Mouse (Mus musculus) spleen, adult 2 months (tissue): Measurements from ENCODE around the gene Rpl14. TPM values are rescaled to one million over a fixed set of nuclear protein-coding genes. Genes with fewer than 3 reads are reported as not detected.
A peak's percentile ranks its signal among the peaks of the same experiment; 100 is the strongest.

ENCODE experiments used
- DNase-seq, 2 experiments: peaks; one replicate each; pipeline versions ENCODE4 v3.0.0 to v3.0.0-alpha.2; 2012 to 2021; ENCODE audit warnings: low spot score in 2 of 2, low read depth in 1 of 2
- H3K27ac ChIP-seq: fragments of 200-500 bp; 2 replicates; pipeline ENCODE4 v1.5.1; 2012; ENCODE audit warnings: low read length, inconsistent platforms; ENCODE audit not compliant: insufficient read depth
- H3K27me3 ChIP-seq: fragments of 200-500 bp; 2 replicates; pipeline ENCODE4 v1.6.1; 2012; ENCODE audit warnings: mild to moderate bottlenecking, moderate library complexity, low read length, inconsistent platforms; ENCODE audit not compliant: control insufficient read depth, insufficient read depth
- H3K36me3 ChIP-seq: fragments of 200-500 bp; 2 replicates; pipeline ENCODE4 v1.6.1; 2012; ENCODE audit warnings: mild to moderate bottlenecking, low read length, inconsistent platforms; ENCODE audit not compliant: control insufficient read depth, insufficient read depth
- H3K4me1 ChIP-seq: fragments of 200-500 bp; 2 replicates; pipeline ENCODE4 v1.6.1; 2011; ENCODE audit warnings: inconsistent platforms; ENCODE audit not compliant: control insufficient read depth, insufficient read depth, insufficient read length
- H3K4me3 ChIP-seq: fragments of 200-500 bp; 2 replicates; pipeline ENCODE4 v1.5.1; 2011; ENCODE audit warnings: mild to moderate bottlenecking, inconsistent platforms; ENCODE audit not compliant: insufficient read depth, insufficient read length; ENCODE audit errors: extremely low read depth
- CTCF ChIP-seq: fragments of 200-500 bp; IDR thresholded peaks from 2 replicates; pipeline ENCODE4 v1.5.1; 2011; ENCODE audit warnings: mild to moderate bottlenecking, inconsistent platforms; ENCODE audit not compliant: insufficient read depth, insufficient read length, insufficient replicate concordance; ENCODE audit errors: extremely low read depth
- POLR2A ChIP-seq: fragments of 200-500 bp; IDR thresholded peaks from 2 replicates; pipeline ENCODE4 v1.6.1; 2011; ENCODE audit warnings: low read depth, low read length, inconsistent platforms
- WGBS: fragments of 180-500 bp; shearing (Covaris S2); methylation state at CpG from one replicate; pipeline ENCODE4 v1.1.7; 2018; 5-methylcytosine and 5-hydroxymethylcytosine counted together
- polyA plus RNA-seq: library from polyadenylated mRNA; depleted of rRNA; stranded (reverse); fragments of >200 nt; gene quantifications from 2 replicates; pipeline ENCODE4 v1.2.3, GENCODE M21; 2012

The Rpl14 gene
- polyA plus RNA-seq, 1 experiment: 353 TPM

GRCm38 (mm10) chr9:120591490-120591889 is 20.2 kb downstream of the Rpl14 start:
- WGBS: 2% methylated on average over 9 of the region's 9 CpGs
- Histone ChIP-seq H3K4me3 (no peak overlapping the region), H3K4me1 (no peaks in the 10 kb centered on the region), H3K27ac (no peak overlapping the region), H3K36me3 (no peaks in the 10 kb centered on the region), H3K27me3 (no peaks in the 10 kb centered on the region)
- TF ChIP-seq POLR2A: no peak
- TF ChIP-seq CTCF: peak; percentile 60; the same call in 1 of the 2 replicates
- peak in 1 of 2 experiments; percentile 63 for DNase-seq

- H3K27ac ChIP-seq: no peak overlapping the region
- TF ChIP-seq POLR2A: no peak
- TF ChIP-seq CTCF: no peak
- no peaks in the 10 kb centered on the region for H3K36me3 ChIP-seq
- no peaks in the 10 kb centered on the region for H3K4me1 ChIP-seq
- no peak for DNase-seq
- H3K4me3 ChIP-seq: no peak overlapping the region
- no peaks in the 10 kb centered on the region for H3K27me3 ChIP-seq
- WGBS: 75% methylated on average over 9 of the region's 9 CpGs
Measured at GRCm38 (mm10) chr9:120593383-120594101, 22.3 kb downstream of the Rpl14 start.

DNA sequence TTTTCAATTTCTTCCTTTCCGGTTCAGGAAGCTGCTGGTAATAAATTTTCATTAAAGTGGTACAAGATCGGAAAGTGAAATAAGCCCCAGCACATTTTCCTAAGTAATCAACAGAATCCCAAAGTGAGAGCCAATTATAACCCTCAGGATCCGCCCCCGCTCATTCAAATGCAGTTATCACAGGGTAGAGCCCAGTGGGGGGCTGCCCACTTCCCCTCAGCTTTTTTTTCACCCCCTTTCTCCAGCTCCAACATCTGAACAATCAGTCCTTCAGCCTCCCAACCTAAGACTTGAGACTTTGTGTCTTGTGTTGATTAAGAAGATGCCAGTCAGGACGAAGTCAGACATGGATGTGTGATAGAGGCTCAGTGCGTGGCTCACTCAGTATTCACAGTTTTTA is 23.6 kb downstream of the Rpl14 start:
- TF ChIP-seq CTCF: no peak
- TF ChIP-seq POLR2A: no peak
- no peak overlapping the region for H3K4me3 ChIP-seq
- H3K36me3 ChIP-seq: no peaks in the 10 kb centered on the region
- H3K4me1 ChIP-seq: no peaks in the 10 kb centered on the region
- WGBS: 82% methylated on average over 6 of the region's 6 CpGs
- H3K27me3 ChIP-seq: no peaks in the 10 kb centered on the region
- no peak for DNase-seq
- H3K27ac ChIP-seq: no peak overlapping the region

DNA sequence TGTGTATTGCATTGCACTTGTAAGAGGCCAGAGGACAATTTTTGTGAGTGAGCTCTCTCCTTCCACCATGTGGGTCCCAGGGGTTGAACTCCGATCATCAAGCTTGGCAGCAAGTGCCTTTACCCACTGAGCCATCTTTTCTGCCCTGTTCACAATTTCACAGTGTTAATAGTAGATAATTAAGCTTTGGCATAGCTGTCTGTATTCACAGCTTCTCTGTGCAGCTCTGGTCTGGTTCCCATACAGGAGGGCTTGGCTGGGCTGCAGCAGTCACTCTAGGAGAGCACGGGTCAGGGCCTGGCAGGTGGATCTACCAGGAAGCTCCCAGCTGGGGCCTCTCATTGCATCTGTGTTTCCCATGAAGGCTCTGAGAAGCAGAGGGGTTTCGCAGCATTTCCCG is 24.1 kb downstream of the Rpl14 start:
- H3K27ac ChIP-seq: no peak overlapping the region
- H3K4me1 ChIP-seq: no peaks in the 10 kb centered on the region
- no peak overlapping the region for H3K4me3 ChIP-seq
- TF ChIP-seq CTCF (no peak), POLR2A (no peak)
- no peaks in the 10 kb centered on the region for H3K36me3 ChIP-seq
- 84% methylated on average over 4 of the region's 4 CpGs for WGBS
- no peaks in the 10 kb centered on the region for H3K27me3 ChIP-seq
- no peak for DNase-seq

GRCm38 (mm10) chr9:120601488-120602171 is 30.4 kb downstream of the Rpl14 start:
- WGBS: 18% methylated on average over 17 of the region's 17 CpGs
- no peaks in the 10 kb centered on the region for H3K4me1 ChIP-seq
- no peak overlapping the region; the same call in 1 of the 2 replicates for H3K4me3 ChIP-seq
- H3K27ac ChIP-seq: no peak overlapping the region
- DNase-seq: peak in 1 of 2 experiments; percentile 41
- H3K27me3 ChIP-seq: no peaks in the 10 kb centered on the region
- H3K36me3 ChIP-seq: no peaks in the 10 kb centered on the region
- TF ChIP-seq CTCF (peak; percentile 81; the same call in 1 of the 2 replicates), POLR2A (no peak)

DNA sequence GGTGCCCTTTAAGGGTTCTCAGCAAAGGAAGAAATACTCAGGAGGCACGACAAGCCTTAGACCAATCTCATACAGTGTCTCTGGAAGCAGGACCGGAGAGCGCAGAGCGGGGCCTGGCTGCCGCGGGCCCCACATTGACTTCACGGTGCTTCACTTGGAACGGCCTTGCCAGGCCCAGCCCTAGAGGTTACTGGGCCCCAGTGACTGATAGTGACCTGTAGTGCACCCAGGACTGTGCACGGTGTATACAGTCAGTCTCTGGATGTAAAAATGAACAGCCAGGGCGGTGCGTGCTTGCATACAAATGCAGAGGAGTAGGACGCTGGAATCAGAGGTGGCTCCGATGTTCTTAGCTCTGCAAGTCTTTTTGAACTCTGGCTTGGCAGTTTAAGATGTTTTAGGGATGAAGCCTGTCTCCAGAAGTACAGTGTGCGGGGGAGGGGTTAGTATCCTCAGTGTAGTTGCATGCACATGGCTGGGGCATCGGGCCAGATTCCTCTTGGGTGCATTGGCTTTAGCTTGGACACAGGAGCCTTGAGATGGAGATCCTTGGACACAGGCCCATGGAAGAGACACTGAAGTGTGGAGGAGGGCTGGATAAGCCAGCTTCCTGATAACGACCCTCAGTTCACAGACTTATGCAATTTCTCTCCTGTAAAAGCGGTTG is 31.1 kb downstream of the Rpl14 start:
- no peak overlapping the region for H3K27ac ChIP-seq
- DNase-seq: no peak
- no peaks in the 10 kb centered on the region for H3K36me3 ChIP-seq
- TF ChIP-seq CTCF (no peak), POLR2A (no peak)
- H3K4me1 ChIP-seq: no peaks in the 10 kb centered on the region
- no peaks in the 10 kb centered on the region for H3K27me3 ChIP-seq
- WGBS: 58% methylated on average over 17 of the region's 17 CpGs
- H3K4me3 ChIP-seq: no peak overlapping the region; the same call in 1 of the 2 replicates
